Mouse (Mus musculus): ENCODE measurements at regions not wholly inside any gene's neighbourhood (a gene's known extent, or its start where the extent isn't known, plus 50 kb on each side); places are given as distances from the start of the nearest gene placed in this dataset.
A peak's percentile ranks its signal among the peaks of the same experiment; 100 is the strongest.

DNA sequence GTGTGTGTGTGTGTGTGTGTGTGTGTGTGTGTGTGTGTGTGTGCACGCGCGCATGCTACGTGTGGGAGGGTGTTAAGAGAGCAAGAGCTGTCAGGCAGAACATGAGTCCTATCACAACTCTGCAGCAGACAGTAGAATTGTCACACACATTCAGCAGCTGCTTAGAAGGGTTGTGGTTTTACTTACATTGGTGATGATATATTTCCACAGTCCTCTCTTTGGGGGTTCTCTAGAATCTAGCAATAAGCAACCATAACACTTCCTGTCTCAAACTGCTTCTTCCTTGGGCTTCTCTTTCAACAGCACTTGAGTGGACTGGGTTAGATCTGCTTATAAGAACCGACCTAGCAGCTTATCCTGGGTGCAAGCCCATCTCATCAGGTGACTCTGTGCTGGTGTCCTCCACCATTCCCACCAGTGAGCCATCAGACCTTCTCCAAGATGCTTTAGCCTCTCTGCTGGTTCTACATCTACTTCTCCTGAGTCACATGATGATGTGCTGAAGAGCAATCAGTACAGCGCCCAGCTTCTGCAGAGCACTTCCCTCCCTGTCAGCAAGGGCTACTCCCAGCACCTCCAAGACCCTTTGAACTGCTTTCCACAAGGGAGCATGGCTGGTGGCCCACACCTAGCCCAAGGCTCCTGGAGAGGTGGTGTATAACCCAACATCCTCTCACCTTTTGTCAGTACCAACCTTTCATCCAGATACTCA lies 222.6 kb downstream of the Wdr11 start:
- no peak for DNase-seq

DNA sequence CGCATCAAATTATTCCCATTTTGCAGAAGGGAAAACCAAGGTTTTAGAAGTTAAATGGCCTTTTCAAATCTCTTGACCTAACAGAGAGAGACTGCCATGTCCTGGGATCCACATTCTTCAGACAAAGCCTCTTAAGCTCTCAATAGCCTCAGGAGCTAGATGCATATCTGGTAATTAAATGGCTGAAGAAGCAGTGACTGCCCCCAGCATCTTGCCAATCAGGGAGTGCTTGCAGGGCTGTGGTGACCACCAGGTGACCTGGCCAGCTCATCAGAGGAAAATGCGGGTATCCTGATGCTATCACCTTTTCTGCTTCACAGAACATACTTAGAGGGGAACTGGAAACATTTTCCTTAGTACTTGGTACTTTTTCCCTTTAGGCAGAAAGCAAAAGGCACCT lies 227.2 kb downstream of the Wdr11 start:
- no peak for DNase-seq

DNA sequence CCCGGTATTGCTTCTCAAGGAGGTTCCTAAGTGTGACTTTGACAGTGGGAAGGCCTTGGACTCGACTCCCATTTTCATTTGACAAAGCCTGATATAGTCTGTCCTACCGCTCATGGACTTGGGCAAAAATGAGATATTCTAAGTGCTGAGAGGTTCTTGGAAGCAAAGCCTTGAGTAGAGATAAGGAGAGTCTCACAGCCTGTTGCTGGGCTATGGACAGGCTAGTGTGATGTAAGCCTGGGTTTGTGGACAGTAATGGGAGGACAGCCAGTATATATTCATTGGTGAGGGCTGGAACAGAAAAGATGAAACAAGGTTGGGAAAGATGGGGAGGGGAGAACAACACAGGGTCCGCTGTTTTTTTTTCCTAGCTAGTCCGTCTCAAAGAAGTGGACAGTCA lies 228.0 kb downstream of the Wdr11 start:
- DNase-seq: no peak

GRCm38 (mm10) chr7:129828970-129829369 lies 237.3 kb downstream of the Wdr11 start:
- no peak for DNase-seq

DNA sequence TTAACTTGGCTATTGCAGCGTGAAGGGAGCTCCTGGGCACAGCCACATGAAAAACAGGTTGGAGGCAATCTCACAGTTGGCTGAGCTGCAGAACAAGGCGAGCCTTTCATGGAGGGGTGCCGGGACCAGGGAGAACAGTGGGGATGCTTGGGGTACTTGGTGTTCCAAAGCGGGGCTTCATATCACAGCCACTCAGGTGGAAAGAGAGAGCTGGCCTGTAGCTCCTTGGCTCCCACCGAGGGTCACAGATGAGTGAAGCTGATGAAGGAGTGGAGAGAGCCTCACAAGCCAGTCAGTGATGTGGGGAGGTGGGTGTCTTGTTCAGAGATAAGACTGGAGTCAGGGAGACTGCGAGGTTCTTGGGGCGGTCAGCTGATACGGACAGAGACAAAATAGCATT lies 241.2 kb downstream of the Wdr11 start:
- DNase-seq: no peak

GRCm38 (mm10) chr7:129842303-129843122 lies 250.8 kb downstream of the Wdr11 start:
- DNase-seq: no peak

- DNase-seq: peak; percentile 43
Measured at GRCm38 (mm10) chr7:129847136-129847535, 255.5 kb downstream of the Wdr11 start.

DNA sequence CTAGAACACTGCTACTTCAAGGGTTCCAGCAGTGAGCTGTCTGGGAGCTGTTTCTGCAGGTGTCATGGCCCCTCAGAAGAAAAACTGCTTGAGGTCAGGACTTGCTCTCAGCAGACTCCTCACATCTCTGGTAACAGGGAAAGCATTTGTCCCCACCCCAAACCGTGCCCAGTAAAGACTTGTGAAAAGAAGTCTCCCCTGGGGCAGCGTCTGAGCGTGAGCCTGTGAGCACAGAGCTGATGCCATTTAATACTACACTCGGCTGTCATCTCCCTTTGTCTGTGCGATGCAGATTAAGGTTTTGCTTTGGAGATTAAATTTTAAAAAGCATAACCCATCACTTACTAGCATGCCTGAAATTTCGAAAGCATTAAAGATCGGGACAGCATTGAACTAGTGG lies 261.9 kb downstream of the Wdr11 start:
- no peak for DNase-seq

DNA sequence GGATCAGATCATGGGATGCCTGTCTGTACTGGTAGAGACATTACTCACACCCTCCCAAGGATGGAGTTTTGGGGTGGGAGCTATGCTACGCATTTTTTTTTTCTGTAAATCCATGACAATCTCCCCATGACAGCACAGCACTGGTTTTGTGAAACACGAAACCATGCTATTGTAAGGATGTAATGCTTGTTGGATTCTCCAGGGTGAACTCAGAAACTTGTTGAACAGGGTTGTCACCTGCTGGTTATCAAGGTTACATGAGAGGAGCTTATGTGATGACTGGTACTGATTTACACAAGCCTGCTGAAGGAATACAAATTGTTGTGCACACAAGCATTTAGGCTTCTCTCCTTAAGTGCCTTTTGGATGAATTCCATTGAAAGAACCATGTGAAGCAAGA lies 263.3 kb downstream of the Wdr11 start:
- DNase-seq: no peak

DNA sequence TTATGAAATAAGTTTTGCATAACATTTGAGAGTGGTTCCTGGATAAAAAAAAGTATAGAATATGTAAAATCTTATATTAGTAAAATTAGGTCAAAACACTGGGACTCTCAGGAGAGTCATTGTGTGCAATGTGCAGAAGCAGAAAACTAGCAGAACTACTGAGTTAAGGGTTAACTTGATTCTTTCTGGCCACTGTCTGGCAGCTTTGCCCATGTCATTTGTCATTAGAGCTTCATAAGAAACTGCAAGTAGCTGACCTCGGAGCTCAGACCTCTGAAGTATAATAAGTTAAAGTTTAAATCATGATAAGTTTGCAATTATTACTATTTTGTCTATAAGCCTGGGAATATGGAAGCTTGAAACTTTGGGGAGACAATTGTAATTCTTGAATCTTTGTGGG lies 271.3 kb downstream of the Wdr11 start:
- no peak for DNase-seq

GRCm38 (mm10) chr7:129865536-129865935 lies 273.9 kb downstream of the Wdr11 start:
- DNase-seq: peak; percentile 54

DNA sequence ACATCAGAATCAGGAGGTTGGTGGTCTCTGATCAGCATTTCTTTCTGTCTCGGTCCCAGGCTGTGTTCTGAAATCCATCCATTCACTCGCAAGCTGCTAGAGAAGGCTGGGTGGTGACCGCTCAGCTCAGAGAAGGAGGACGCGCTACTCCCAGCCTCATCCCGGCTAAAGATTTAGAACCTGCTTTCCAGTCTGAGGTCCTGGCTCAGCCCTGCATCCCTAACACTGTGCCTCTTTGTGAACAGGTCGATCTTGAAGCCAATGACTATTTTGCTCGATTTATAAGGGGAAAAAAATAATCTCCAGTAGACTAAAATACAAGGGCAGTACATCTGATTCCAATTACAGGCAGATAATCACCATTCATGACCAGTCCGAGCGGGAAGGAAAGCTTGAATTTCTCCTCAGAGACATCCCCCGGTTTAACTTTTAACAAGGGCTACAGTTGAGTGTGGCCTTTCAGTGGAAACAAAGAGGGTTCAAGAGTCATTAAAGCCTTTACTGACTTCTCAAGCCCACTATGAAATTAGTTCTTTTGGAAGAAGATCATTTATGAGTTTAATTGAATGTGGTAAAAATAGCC lies 280.6 kb downstream of the Wdr11 start:
- no peak for DNase-seq

- peak; percentile 56 for DNase-seq
Measured at GRCm38 (mm10) chr7:129876202-129876851, 284.7 kb downstream of the Wdr11 start.

DNA sequence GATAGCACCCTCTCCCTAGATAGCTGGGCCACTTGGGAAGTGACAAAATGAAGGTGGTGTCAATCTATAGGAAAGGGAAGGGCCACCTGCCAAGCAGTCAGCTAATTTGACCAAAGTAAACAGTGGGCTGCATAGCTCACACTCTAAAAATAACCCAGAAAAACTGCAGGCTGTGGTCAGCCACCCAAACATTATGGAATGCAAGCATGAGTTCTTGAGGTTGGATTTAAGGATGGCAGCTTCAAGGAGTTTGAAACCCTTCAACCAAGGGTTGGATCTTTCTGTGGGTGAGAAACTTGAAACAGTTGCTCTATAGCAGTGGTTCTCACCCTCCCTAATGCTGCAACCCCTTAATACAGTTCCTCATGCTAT lies 285.2 kb downstream of the Wdr11 start:
- no peak for DNase-seq

DNA sequence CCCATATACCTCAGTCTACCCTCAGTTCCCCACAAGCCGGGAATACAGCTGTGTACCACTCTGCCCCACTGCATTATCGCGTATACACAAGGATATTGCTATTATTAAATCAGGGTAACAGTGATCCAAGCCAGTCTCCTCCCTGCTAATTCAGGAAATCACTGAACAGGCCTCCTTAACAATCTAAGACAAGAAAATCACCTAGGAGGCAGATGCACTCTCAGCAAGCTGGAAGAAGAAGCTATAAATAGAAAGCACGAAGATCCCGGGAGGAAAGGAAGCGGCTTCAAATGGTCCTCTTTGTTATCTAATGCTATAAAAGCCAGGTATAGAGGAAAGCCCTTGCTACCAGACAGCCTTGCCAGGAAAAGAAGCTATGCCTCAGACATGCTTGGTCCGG lies 304.6 kb downstream of the Wdr11 start:
- DNase-seq: no peak

DNA sequence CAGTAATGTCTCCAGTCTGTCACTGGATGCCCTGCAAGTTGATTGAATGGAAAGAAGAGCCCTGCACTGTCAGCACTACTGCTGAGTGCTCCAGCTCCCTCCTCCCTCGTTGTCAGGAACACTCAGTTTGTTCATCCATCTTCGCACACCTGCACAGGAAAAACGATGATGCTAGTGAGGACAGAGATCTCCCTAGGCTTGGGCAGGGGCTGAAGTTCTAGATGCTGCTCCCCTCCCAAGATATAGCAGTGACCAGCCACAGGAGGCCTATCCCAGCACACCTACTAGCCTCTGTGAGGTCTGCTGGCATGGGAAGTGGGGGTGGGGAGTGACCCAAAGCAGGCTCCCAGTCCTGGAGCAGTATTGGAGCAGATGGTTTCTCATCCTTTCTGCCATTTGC lies 305.8 kb downstream of the Wdr11 start:
- no peak for DNase-seq

GRCm38 (mm10) chr7:129902256-129902655 lies 310.6 kb downstream of the Wdr11 start:
- peak; percentile 32 for DNase-seq

DNA sequence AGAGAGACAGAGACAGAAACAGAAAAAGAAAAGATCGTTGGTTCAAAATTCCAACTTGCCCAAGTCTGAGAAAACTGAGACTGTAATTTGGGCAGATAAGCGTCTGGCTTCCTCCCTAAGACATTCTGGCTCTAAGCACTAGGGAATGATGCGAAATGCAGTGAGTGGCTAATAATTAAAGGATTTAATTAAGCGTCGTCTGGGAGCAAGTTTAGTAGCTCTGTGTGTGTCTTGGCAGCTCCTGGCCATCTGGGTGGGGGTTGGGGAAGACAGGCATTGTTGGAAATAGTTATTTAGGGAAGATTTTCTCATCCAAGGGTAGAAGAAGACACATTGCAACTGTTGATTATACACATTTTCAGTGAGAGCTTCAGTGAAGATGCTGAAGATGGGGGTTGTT lies 311.5 kb downstream of the Wdr11 start:
- no peak for DNase-seq

GRCm38 (mm10) chr7:129906131-129906530 lies 314.5 kb downstream of the Wdr11 start:
- DNase-seq: no peak

- DNase-seq: no peak
Measured at GRCm38 (mm10) chr7:129908826-129909225, 317.2 kb downstream of the Wdr11 start.

DNA sequence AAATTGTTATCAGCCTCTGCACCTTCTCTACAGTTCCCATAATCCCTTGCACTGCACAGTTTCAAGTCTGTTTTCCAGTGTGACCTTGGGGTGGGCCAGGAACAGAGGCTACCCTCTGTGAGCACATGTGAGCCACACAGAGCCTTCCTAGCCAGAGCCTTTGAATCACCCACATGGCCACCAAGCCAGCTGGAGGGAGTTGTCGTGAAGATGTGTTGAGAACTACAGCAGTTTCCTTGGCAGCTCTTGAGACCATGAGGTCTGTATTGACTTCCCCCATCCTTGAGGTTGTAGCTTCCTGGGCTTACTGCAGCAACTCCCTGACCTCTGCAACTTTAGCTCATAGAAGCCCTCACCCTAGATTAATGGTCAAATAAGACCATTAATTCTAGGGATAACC lies 318.1 kb downstream of the Wdr11 start:
- DNase-seq: no peak

- no peak for DNase-seq
Measured at GRCm38 (mm10) chr7:129910826-129911225, 319.2 kb downstream of the Wdr11 start.

DNA sequence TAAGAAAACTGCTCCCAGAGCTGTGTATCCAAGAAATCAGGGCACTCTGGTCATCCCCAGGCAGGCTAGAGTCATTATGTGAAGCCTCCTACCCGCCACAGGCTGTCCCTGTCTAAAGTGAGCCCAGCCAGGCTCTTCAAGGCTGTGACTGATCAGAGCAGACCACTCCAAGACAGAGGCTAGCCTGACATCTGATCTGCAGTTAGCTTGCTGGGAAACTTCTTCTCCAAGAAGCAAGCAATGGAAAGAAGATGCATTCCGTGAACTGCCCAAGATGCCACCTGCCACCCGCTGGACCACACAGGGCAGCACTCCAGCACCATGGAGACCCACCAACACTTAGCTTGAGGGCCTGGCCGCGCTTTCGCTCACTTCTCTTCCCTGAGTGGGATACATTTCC lies 323.2 kb downstream of the Wdr11 start:
- no peak for DNase-seq

All from adrenal gland, postnatal 14 days (tissue).